Mouse (Mus musculus) testis, adult 2 months (tissue): ENCODE results near the gene Synpo2. TPM values are rescaled to one million over a fixed set of nuclear protein-coding genes. Genes with fewer than 3 reads are reported as not detected.

Experiments used
- H3K27ac ChIP-seq: fragments of 200-500 bp; 2 replicates; pipeline ENCODE4 v1.5.1; 2012; ENCODE audit warnings: low read depth, low read length; ENCODE audit not compliant: control insufficient read depth, insufficient read depth
- H3K27me3 ChIP-seq: fragments of 200-500 bp; 2 replicates; pipeline ENCODE4 v1.6.1; 2012; ENCODE audit warnings: mild to moderate bottlenecking, low read length, moderate library complexity; ENCODE audit not compliant: control insufficient read depth, insufficient read depth
- H3K36me3 ChIP-seq: fragments of 200-500 bp; 2 replicates; pipeline ENCODE4 v1.6.1; 2012; ENCODE audit warnings: mild to moderate bottlenecking, low read length; ENCODE audit not compliant: control insufficient read depth, insufficient read depth
- H3K4me1 ChIP-seq: fragments of 200-500 bp; 2 replicates; pipeline ENCODE4 v1.6.1; 2012; ENCODE audit warnings: low read length; ENCODE audit not compliant: control insufficient read depth, insufficient read depth
- H3K4me3 ChIP-seq: fragments of 200-500 bp; 2 replicates; pipeline ENCODE4 v1.5.1; 2012; ENCODE audit warnings: low read depth, mild to moderate bottlenecking, low read length, moderate library complexity, mixed read lengths; ENCODE audit not compliant: control insufficient read depth
- CTCF ChIP-seq: fragments of 200-500 bp; IDR thresholded peaks from 2 replicates; pipeline ENCODE4 v1.5.1; 2012; ENCODE audit warnings: low read depth, mild to moderate bottlenecking, inconsistent platforms, low read length, moderate library complexity; ENCODE audit not compliant: control insufficient read depth, insufficient read depth, insufficient replicate concordance
- POLR2A ChIP-seq: fragments of 200-500 bp; IDR thresholded peaks from 2 replicates; pipeline ENCODE4 v1.6.1; 2012; ENCODE audit warnings: low read depth, mild to moderate bottlenecking, inconsistent platforms, low read length, moderate library complexity; ENCODE audit not compliant: control insufficient read depth
- polyA plus RNA-seq: library from polyadenylated mRNA; depleted of rRNA; stranded (reverse); fragments of >200 nt; gene quantifications from 2 replicates; pipeline ENCODE4 v1.2.3, GENCODE M21; 2012

Synpo2 gene
- polyA plus RNA-seq, 1 experiment, result 0.73 TPM

DNA sequence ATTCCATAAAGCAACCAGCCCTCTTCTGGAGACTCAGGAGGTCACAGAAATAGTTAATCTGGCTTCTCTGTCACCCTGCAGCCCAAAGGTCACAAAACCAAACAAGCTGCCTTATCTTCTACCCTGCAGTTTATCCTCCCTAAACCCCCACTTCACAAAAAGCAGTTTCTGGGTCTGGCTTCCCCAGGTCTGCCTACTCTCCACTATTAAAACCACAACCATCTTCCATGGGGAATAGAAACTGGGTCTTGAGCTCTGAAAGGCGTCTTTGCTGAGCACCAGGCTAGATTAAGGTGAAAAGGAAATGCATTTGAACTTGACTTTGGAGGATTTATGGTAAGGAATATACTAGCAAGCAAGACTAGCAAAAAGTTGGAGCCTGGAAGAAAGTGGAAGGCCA lies 71.8 kb downstream of the Synpo2 start:
- Histone ChIP-seq H3K36me3 (no peaks in the 10 kb centered on the region), H3K27ac (no peak overlapping the region), H3K4me3 (no peak overlapping the region), H3K27me3 (no peaks in the 10 kb centered on the region), H3K4me1 (no peaks in the 10 kb centered on the region; the same call in 1 of the 2 replicates)
- TF ChIP-seq CTCF, result no peak
- no peak for TF ChIP-seq POLR2A

DNA sequence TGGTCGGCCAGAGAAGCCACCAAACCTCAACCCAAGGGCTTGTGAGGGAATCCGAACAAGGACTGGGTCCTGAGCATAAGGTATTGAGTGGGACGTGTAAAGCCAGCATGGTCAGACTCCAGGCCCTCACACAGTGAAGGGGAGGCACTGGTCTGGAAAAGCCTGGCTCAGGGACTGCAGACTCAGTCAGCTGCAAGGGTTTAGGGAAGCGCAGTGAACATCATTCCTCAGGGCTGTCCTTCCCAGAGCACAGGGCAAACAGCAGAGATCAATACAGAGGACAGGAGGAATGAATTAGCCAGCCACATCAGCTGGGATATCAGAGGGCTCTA lies 72.8 kb downstream of the Synpo2 start:
- no peak overlapping the region for H3K27ac ChIP-seq

DNA sequence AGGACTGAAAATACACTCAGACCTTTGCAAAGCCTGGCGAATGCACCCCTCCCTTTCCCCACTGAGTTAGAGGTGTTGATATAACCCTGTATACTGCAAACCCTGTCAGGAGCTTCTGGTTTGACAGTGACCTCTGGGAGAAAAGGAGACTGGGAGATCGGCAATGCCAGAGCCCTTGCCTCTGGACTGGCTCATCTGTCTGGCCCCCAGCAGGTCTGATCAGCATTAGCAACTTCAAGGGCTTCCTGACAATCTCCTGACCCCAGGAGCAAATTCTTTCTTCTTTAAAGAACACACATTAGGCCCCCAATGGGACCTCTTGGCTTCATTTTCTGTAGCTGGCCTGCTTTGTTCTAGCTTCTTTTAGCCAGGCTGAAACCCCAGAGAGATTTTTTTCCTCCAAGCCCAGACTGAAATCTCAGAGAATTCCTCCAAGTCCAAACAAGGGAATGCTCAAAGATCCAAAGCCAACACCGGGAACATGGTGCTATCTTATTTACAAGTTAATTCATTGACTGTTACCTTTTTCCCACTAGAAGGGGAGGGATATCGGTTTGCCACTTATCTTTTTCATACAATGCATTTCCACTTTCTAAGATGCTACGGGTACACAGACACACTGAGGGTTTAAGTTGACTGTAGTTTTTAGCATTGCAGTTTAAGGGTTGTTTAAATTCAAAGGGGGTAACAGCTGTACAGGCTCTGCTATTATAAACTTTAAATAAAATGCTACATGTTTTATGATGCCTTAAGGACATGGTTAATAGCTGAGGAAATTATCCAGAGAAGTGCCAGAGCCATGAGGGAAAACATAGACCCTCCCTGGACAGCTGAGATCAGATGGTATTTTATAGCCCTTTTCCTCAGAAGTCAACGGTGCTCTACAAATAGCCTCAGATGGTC lies 73.4 kb downstream of the Synpo2 start:
- no peaks in the 10 kb centered on the region for H3K4me1 ChIP-seq
- no peak overlapping the region for H3K4me3 ChIP-seq
- H3K36me3 ChIP-seq, result no peaks in the 10 kb centered on the region
- no peaks in the 10 kb centered on the region for H3K27me3 ChIP-seq
- no peak for TF ChIP-seq CTCF
- TF ChIP-seq POLR2A, result no peak
- no peak overlapping the region; the same call in 1 of the 2 replicates for H3K27ac ChIP-seq

More for the DNA sequence above, 72.8 kb downstream of the Synpo2 start:
- no peaks in the 10 kb centered on the region for H3K27me3 ChIP-seq
- H3K4me1 ChIP-seq, result no peaks in the 10 kb centered on the region
- H3K4me3 ChIP-seq, result no peak overlapping the region
- H3K36me3 ChIP-seq, result no peaks in the 10 kb centered on the region
- TF ChIP-seq POLR2A, result no peak
- TF ChIP-seq CTCF, result no peak

DNA sequence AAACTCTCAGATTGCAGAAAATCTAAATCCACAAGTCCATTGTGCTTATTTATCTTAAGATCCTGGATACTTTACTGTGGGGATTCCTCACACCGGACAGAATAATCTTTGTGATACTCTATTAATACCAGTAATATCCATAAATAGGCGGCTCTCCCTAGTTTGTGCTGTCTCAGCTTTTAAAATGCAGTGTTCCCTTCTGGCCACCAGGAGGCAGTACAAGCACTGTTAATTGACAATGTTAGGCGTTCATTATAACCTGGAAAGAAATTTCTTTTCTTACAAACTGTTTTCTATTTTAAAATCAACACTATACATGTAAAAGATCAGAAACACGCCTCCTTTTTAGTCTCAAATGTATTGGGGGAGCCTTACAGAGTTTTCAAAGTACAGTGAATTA lies 75.2 kb downstream of the Synpo2 start:
- TF ChIP-seq CTCF (no peak), POLR2A (no peak)
- Histone ChIP-seq H3K4me1 (no peaks in the 10 kb centered on the region), H3K36me3 (no peaks in the 10 kb centered on the region), H3K27ac (no peak overlapping the region), H3K27me3 (no peaks in the 10 kb centered on the region), H3K4me3 (no peak overlapping the region)

DNA sequence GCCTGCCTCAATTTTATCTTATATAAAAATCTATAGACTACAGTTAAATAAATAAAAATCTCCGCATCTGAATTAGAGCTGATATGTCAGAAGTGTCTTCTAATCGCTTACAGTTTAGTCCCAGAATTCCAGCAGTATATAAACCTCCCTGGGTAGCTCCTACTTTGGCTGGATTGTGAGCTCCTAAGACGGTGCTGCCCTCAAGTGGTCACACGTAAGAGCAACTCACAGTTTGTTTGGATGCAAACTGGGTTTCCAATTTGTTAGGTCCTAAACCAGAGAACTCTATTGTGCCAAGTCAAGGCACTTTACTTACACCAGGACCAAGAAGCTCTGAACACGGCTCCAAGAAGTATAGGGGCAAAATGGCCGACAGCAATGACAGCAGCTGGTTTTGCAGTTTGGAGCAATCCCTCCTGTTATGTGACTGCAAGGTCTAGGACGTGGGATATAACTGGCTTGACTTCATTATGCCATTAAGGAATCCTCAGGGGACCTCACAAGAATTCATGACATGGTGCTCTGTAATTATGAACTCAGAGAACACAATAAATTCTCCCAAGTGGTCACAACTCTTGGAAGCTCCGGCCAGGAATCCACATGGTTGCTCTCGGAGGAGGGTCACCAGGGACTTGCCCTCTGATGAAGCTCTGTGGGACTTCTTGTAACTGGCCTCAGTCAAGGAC lies 76.7 kb downstream of the Synpo2 start:
- Histone ChIP-seq H3K4me3 (no peak overlapping the region), H3K36me3 (no peaks in the 10 kb centered on the region), H3K27ac (peak overlapping the region; percentile 24), H3K27me3 (no peaks in the 10 kb centered on the region), H3K4me1 (no peaks in the 10 kb centered on the region)
- TF ChIP-seq CTCF (no peak), POLR2A (no peak)

DNA sequence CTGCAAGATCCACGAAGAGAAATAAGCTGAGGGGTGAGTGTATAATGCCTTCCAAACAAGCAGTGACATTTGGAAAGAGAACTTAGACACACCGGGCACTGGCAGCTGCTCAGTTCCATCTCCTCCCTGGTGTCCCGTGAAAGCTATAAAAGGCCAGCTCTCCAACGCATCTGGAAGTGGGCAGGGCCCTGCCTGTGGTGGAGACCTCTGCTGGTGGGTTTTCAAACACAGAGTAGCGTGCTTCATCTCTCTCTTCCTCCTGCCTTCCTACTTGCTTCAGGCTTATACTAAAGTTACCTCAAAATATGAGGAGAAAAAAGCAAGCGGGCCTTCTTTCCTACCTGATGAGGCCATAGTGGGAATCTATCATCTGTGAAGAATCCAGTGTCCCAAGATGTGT lies 77.4 kb downstream of the Synpo2 start:
- Histone ChIP-seq H3K4me1 (no peaks in the 10 kb centered on the region), H3K36me3 (no peaks in the 10 kb centered on the region), H3K27ac (no peak overlapping the region), H3K4me3 (no peak overlapping the region), H3K27me3 (no peaks in the 10 kb centered on the region)
- TF ChIP-seq POLR2A (no peak), CTCF (no peak; the same call in 1 of the 2 replicates)

DNA sequence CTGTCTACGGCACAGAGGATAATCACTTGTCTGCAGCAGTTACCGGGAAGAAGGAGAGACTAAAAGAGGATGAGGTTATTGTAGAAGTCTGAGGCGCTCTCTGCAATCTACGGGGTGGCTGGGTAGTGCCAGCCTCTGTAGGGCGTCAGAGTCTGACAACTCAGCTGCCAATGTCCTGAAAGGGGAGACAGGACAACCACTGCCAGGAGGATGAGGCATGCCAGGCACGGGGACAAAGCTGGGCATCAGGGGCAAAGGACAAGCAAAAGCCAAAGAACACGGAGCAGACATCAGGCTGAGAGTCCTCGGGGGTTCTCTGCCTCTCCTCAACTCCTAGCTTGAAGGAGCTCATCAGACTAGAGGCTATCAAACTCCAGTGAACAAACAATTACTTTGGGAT lies 82.6 kb downstream of the Synpo2 start:
- Histone ChIP-seq H3K4me1 (no peaks in the 10 kb centered on the region), H3K36me3 (no peaks in the 10 kb centered on the region), H3K4me3 (no peak overlapping the region), H3K27ac (no peak overlapping the region), H3K27me3 (no peaks in the 10 kb centered on the region)
- TF ChIP-seq CTCF, result no peak
